Mouse (Mus musculus): ENCODE measurements around the gene Tmem86b. TPM values are rescaled to one million over a fixed set of nuclear protein-coding genes. Genes with fewer than 3 reads are reported as not detected.

The Tmem86b gene
- polyA plus RNA-seq, 1 experiment from 2014 or later, result 25.1 TPM

Small RNA genes within 50 kb of the gene (microRNA-seq; reads per million reads assigned to microRNA genes)
- gene Gm23577, result not detected

Other genes starting within 250 kb of the Tmem86b start
- not detected in 2 replicates for gene Gp6, start 233.7 kb downstream of the Tmem86b start, polyA plus RNA-seq (2015; fragmentation: Nextera tagmentation; extraction: Ambion mirVana)
- 11.0 and 11.4 TPM in 2 replicates for gene Rdh13, start 185.8 kb downstream of the Tmem86b start, polyA plus RNA-seq (2015; fragmentation: Nextera tagmentation; extraction: Ambion mirVana)
- gene Eps8l1, start 170.7 kb downstream of the Tmem86b start, polyA plus RNA-seq (2015; fragmentation: Nextera tagmentation; extraction: Ambion mirVana), result 1.1 and 1.7 TPM in 2 replicates
- gene Ppp1r12c, start 129.7 kb downstream of the Tmem86b start, polyA plus RNA-seq (2015; fragmentation: Nextera tagmentation; extraction: Ambion mirVana), result 33.6 and 33.9 TPM in 2 replicates
- 20.1 and 24.3 TPM in 2 replicates for gene Tnnt1, start 115.0 kb downstream of the Tmem86b start, polyA plus RNA-seq (2015; fragmentation: Nextera tagmentation; extraction: Ambion mirVana)
- gene Tnni3, start 107.2 kb downstream of the Tmem86b start, polyA plus RNA-seq (2015; fragmentation: Nextera tagmentation; extraction: Ambion mirVana), result 1.1 TPM in 2 replicates
- 0.33 and 0.54 TPM in 2 replicates for gene Dnaaf3, start 99.0 kb downstream of the Tmem86b start, polyA plus RNA-seq (2015; fragmentation: Nextera tagmentation; extraction: Ambion mirVana)
- 5.3 and 5.7 TPM in 2 replicates for gene Syt5, start 83.9 kb downstream of the Tmem86b start, polyA plus RNA-seq (2015; fragmentation: Nextera tagmentation; extraction: Ambion mirVana)
- 16.7 and 17.1 TPM in 2 replicates for gene Ptprh, start 27.4 kb downstream of the Tmem86b start, polyA plus RNA-seq (2015; fragmentation: Nextera tagmentation; extraction: Ambion mirVana)
- gene Ppp6r1, start 27.6 kb upstream of the Tmem86b start, polyA plus RNA-seq (2015; fragmentation: Nextera tagmentation; extraction: Ambion mirVana), result 4.7 and 5.8 TPM in 2 replicates
- gene Hspbp1, start 53.6 kb upstream of the Tmem86b start, polyA plus RNA-seq (2015; fragmentation: Nextera tagmentation; extraction: Ambion mirVana), result 43.3 and 45.6 TPM in 2 replicates
- 0.89 and 0.98 TPM in 2 replicates for gene Brsk1, start 59.2 kb upstream of the Tmem86b start, polyA plus RNA-seq (2015; fragmentation: Nextera tagmentation; extraction: Ambion mirVana)
- 20.7 and 21.5 TPM in 2 replicates for gene Tmem150b, start 93.8 kb upstream of the Tmem86b start, polyA plus RNA-seq (2015; fragmentation: Nextera tagmentation; extraction: Ambion mirVana)
- gene Kmt5c, start 108.7 kb upstream of the Tmem86b start, polyA plus RNA-seq (2015; fragmentation: Nextera tagmentation; extraction: Ambion mirVana), result 35.8 and 40.2 TPM in 2 replicates
- 48.5 and 48.8 TPM in 2 replicates for gene Cox6b2, start 121.7 kb upstream of the Tmem86b start, polyA plus RNA-seq (2015; fragmentation: Nextera tagmentation; extraction: Ambion mirVana)
- gene Fam71e2, start 139.9 kb upstream of the Tmem86b start, polyA plus RNA-seq (2015; fragmentation: Nextera tagmentation; extraction: Ambion mirVana), result not detected in 2 replicates
- gene Il11, start 151.4 kb upstream of the Tmem86b start, polyA plus RNA-seq (2015; fragmentation: Nextera tagmentation; extraction: Ambion mirVana), result 0.12 and 0.30 TPM in 2 replicates
- gene Tmem190, start 151.5 kb upstream of the Tmem86b start, polyA plus RNA-seq (2015; fragmentation: Nextera tagmentation; extraction: Ambion mirVana), result 0.59 TPM in 1 of 2 replicates, not detected in the other
- 74.3 and 75.5 TPM in 2 replicates for gene Tmem238, start 158.2 kb upstream of the Tmem86b start, polyA plus RNA-seq (2015; fragmentation: Nextera tagmentation; extraction: Ambion mirVana)
- gene Rpl28, start 161.5 kb upstream of the Tmem86b start, polyA plus RNA-seq (2015; fragmentation: Nextera tagmentation; extraction: Ambion mirVana), result 419 and 467 TPM in 2 replicates
- gene Ube2s, start 181.2 kb upstream of the Tmem86b start, polyA plus RNA-seq (2015; fragmentation: Nextera tagmentation; extraction: Ambion mirVana), result 116 and 126 TPM in 2 replicates
- gene Shisa7, start 213.3 kb upstream of the Tmem86b start, polyA plus RNA-seq (2015; fragmentation: Nextera tagmentation; extraction: Ambion mirVana), result 0.07 and 0.09 TPM in 2 replicates
- gene Isoc2b, start 238.8 kb upstream of the Tmem86b start, polyA plus RNA-seq (2015; fragmentation: Nextera tagmentation; extraction: Ambion mirVana), result 12.5 and 15.5 TPM in 2 replicates
- 1.3 and 1.6 TPM in 2 replicates for gene Isoc2a, start 245.7 kb upstream of the Tmem86b start, polyA plus RNA-seq (2015; fragmentation: Nextera tagmentation; extraction: Ambion mirVana)